Mouse (Mus musculus): ENCODE data around the gene Mcoln3.

The Mcoln3 gene

GRCm38 (mm10) chr3:146134834-146135233 lies 17.6 kb downstream of the Mcoln3 start:
- DNase-seq (ENCODE audit: low spot score): no peak

DNA sequence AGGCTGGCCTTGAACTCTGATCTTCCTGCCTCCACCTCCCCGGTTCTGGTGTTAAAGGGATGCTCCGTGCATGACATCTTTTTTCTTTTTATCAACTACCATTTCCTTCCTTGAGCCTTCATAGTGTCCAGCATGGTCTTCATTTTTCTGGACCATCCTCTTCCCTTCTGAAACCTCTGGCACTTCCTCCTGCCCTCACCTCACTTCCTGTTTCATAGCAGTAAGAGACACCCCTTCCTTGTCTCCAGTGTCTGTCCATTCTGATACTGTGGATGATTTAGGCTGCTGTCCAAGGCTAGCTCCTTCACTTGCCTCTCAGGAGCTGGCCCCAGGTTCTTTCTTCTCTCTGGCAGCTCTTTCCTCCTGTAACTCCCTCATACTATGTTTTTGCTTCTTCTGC lies 18.2 kb downstream of the Mcoln3 start:
- no peak for DNase-seq (ENCODE audit: low spot score)

DNA sequence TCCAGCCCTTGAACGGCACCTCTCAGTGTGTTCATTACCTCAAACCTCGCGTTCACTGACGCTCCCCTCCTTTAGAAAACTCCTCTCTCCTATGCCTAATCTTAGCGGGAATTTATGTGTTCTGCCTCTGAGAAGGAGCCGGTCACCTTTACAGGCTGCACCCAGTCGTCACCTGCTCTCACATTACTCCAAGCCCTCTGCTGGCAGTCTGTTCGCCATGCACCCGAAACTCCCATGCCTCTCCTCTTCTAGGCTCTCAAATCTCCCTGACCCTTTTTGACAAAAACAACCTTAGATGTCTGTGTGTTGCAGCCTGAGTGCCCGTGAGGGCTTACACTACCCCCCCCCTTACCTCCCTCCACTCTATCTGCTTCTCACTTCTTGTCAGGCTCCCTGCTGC lies 19.2 kb downstream of the Mcoln3 start:
- DNase-seq (ENCODE audit: low spot score): peak; percentile 27

- DNase-seq (ENCODE audit: low spot score): no peak
Observed at GRCm38 (mm10) chr3:146140276-146140675, 23.0 kb downstream of the Mcoln3 start.

GRCm38 (mm10) chr3:146142523-146142922 lies 25.3 kb downstream of the Mcoln3 start:
- no peak for DNase-seq (ENCODE audit: low spot score)

- DNase-seq (ENCODE audit: low spot score): no peak
Observed at GRCm38 (mm10) chr3:146145501-146145900, 28.3 kb downstream of the Mcoln3 start.

DNA sequence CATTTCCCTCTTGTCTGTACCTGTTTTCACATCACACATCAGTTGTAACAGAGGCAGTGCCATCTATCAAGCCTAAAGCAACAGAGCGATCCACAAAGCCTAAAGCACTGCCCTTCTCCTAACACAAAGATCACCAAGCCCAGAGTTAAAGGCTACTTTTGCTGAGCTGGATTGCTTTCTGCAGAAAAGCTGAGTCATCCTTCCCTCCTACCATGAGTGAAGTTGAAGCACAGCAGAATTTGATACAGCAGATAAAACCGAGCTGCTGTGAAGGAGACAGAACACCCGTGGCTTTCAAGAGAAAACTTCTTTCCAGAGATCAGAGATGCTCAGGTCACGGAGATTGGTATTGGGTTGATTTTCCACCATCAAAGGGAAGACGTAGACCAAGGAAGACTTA lies 28.9 kb downstream of the Mcoln3 start:
- no peak for DNase-seq (ENCODE audit: low spot score)

GRCm38 (mm10) chr3:146149156-146150057 lies 32.2 kb downstream of the Mcoln3 start, which contains the start of gene Mcoln2:
TSS of gene Mcoln2 (plus strand) at chr3:146149833.
- no peak for DNase-seq (ENCODE audit: low spot score)

DNA sequence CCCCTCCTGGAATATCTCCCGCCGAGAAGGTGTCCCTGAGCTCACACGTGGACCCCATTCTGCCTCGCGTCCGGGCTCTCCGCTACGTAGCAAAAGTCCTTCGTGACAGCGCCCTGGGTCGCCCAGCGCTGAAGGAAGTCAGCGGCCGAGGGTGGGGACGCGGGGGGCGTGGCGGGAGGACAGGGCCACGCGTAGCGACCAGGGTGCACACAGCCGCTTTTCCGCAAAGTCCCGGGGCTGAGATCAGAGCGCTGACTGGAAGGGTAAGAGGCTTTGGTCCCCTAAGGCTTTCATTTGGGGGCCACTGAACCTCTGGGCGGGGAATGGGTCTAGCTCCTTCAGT lies 32.8 kb downstream of the Mcoln3 start:
- DNase-seq (ENCODE audit: low spot score): peak; percentile 22

- DNase-seq (ENCODE audit: low spot score): peak; percentile 17
Observed at GRCm38 (mm10) chr3:146150560-146150959, 33.3 kb downstream of the Mcoln3 start.

DNA sequence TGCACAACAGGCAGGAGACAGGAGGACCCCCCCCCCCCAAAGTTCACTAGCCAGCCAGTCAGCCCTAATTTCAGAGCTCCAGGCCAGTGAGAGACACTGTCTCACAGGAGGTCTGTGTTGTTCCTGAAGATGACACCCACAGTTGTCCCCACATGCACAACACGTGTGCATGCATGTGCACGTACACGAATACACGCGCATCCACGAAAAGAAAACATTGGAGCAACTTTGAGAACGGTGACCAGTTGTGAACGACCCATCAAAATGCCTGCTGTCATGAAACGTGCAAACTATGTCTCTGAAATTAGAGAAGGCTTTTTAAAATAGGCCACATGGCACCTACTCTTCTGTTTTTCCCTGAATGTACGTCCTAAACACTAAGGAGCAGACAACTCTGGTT lies 34.1 kb downstream of the Mcoln3 start:
- no peak for DNase-seq (ENCODE audit: low spot score)

- no peak for DNase-seq (ENCODE audit: low spot score)
Observed at GRCm38 (mm10) chr3:146151755-146152154, 34.5 kb downstream of the Mcoln3 start.

GRCm38 (mm10) chr3:146152348-146152747 lies 35.1 kb downstream of the Mcoln3 start:
- no peak for DNase-seq (ENCODE audit: low spot score)

- no peak for DNase-seq (ENCODE audit: low spot score)
Observed at GRCm38 (mm10) chr3:146152913-146153312, 35.7 kb downstream of the Mcoln3 start.

GRCm38 (mm10) chr3:146153862-146154611 lies 36.8 kb downstream of the Mcoln3 start:
- DNase-seq (ENCODE audit: low spot score): peak; percentile 59

GRCm38 (mm10) chr3:146155628-146156576 lies 38.7 kb downstream of the Mcoln3 start:
- DNase-seq (ENCODE audit: low spot score): no peak

GRCm38 (mm10) chr3:146156811-146157210 lies 39.6 kb downstream of the Mcoln3 start:
- DNase-seq (ENCODE audit: low spot score): no peak

DNA sequence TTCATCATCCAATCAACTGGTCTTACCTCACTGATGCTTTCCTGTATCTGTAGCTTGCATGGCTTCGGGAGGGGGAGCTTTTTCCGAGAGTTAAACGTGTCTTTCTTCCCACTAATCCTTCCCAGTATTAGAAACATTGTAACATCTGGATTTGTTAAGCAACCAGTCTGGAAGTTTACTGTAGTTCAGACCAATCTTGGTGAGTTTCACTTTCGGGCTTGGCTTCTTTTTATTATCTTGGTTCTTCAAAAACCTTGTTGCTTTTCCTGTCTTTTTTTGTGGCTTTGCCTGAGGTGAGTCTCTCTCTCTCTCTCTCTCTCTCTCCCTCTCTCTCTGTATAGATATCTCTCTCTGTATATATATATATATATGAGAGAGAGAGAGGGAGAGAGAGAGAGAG lies 40.8 kb downstream of the Mcoln3 start:
- no peak for DNase-seq (ENCODE audit: low spot score)

- DNase-seq (ENCODE audit: low spot score): no peak
Observed at GRCm38 (mm10) chr3:146159360-146159759, 42.1 kb downstream of the Mcoln3 start.

DNA sequence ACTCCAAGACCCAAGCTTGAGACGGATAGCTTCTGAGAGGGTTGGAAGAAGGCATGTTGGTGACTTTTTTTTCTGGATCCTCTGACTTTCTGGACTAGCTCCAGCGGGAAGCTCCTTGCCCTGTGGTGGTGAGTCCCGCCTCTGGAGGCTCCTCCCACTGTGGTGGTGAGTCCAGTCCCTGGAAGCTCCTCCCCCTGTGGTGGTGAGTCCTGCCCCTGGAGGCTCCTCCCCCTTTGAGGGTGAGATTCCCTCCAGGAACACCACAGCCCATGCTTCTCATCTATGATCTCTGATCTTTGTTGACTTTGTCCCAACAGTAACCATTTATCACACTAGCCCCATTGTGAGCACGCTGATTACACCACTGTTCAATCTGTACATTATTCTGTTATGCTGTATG lies 44.9 kb downstream of the Mcoln3 start:
- DNase-seq (ENCODE audit: low spot score): no peak

DNA sequence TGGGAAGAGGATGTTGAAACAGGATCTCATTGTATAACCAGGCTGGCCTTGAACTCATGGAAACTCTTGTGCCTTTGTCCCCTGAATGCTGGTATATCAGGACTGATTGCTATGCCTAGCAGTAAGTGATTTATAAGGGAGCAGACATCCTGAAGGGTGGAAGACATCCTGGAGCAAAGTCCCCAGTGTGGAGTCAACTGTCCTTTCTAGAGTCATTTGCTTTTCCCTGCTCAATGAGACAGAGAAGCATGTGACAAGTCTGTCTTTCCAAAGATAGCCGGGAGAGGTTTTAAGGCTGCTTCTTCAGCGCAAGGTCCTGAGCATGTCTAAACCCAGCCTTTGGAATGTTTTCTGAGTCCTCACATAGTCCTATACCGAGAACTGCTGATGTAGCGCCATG lies 52.1 kb downstream of the Mcoln3 start:
- DNase-seq (ENCODE audit: low spot score): no peak

DNA sequence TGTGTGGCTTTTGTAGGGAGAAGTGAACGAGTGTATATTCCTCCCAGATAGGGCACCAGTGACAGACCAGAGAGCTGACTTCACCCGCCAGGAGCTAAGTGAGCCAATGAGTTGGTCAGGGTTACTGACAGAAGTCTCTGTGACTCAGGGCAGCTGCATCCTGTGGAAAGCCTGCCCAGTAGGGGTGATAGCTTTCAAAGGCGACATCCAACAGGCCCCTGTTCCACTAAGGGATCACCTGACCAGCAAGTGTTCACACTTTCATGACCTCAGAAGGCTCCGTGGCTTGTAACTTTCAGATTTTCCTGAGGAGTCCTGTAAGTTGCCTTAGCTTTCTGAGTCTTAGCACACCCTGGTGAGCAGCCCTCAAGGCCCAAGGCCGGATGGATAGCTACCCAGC lies 55.8 kb downstream of the Mcoln3 start:
- no peak for DNase-seq (ENCODE audit: low spot score)

All from embryo, embryonic 10.5 days (tissue).